Mouse (Mus musculus): ENCODE results near the gene Babam1. TPM values are rescaled to one million over a fixed set of nuclear protein-coding genes. Genes with fewer than 3 reads are reported as not detected.
"Not testable (repeated sequence)": the region's sequence is repeated elsewhere in the genome, so short reads cannot be mapped to it uniquely, and the experiment has no call there.

The Babam1 gene
- polyA plus RNA-seq, 1 experiment from 2014 or later: 56.0 TPM

DNA sequence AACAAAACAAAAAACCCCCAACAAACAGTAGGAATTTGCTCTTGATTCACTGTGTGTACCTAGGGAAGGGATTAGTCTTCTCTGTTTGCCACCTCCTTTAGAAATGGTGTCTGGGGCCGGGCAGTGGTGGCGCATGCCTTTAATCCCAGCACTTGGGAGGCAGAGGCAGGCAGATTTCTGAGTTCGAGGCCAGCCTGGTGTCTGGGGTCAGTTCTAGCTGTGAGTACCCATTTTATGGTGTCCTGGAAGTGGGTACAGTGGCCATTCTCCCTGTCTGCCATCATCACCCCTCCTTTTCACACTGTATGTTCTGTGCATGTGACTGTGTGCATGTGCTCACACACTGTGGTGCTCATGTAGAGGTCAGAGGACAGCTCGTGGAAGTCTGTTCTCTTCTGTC, 11.6 kb downstream of the Babam1 start:
- ATAC-seq (ENCODE audit: insufficient read depth): no peak
- Histone ChIP-seq H3K4me2 (no peak overlapping the region), H3K27ac (replicated peaks) (no peak overlapping the region), H3K9me3 (replicated peaks) (no peaks in the 10 kb centered on the region), H3K9ac (no peak overlapping the region), H3K4me1 (replicated peaks) (peaks cover 52% of the 10 kb centered on the region), H3K27me3 (no peaks in the 10 kb centered on the region), H3K4me3 (replicated peaks) (no peak overlapping the region), H3K36me3 (replicated peaks) (peaks cover 37% of the 10 kb centered on the region)
- WGBS (ENCODE audit: insufficient replicate concordance): 91% methylated on average over 4 of the region's 4 CpGs

DNA sequence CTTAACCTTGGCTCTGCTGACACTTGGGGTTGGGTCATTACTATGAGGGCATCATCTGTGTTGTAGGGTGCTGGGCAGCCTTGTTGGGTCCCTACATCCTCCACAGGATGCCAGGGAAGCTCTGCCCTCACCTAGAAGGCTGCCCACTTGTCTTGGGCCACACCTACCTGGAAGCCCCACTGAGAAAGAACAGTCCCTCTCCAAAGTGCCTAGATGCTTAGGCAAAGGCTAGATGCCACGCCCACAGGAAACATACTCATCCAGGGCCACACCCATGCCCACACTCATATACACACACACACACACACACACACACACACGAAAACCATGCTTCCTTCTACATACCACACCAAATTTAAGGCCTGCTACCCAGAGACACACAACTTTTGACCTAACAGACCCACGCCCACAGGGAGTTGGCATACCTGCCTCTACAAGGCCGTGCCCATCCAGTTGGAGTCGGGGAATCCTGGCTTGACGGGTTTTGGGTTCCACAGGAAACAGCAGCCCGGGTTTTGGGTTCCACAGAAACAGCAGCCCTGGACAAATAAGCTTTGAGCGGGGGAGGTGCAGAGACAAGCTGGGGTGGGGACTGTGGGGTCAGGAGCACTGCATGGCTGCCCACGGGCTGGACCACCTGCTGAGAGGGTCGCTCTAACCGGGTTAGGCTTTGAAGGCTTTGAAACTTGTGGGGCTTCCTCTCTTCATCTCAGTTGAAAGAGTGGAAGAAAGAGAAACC, 15.0 kb downstream of the Babam1 start:
- Histone ChIP-seq H3K4me2 (no peak overlapping the region), H3K27me3 (no peaks in the 10 kb centered on the region), H3K9me3 (replicated peaks) (no peaks in the 10 kb centered on the region), H3K9ac (no peak overlapping the region), H3K27ac (replicated peaks) (no peak overlapping the region), H3K4me3 (replicated peaks) (no peak overlapping the region), H3K4me1 (replicated peaks) (peaks cover 23% of the 10 kb centered on the region), H3K36me3 (replicated peaks) (peaks cover 36% of the 10 kb centered on the region)
- 38% methylated on average over 11 of the region's 11 CpGs for WGBS (ENCODE audit: insufficient replicate concordance)
- ATAC-seq (ENCODE audit: insufficient read depth): no peak

DNA sequence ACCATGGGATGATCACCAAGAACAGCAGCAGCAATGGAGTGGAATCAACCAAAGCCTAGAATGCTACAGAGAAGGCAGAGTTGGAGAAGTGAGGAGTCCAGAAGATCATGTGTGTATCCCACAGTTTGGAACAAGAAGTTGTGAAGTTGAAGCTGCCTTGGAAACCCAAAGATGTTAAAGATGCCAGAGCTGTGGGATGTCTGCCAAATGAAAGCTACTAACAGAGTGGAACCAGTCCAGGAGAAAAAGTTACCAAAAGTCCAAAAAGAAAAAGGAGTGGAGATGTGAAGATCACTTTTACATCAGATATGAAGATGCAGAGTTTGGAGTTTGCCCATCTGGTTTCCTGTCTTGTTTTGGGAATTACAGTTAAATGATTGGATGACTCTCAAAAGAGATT, 25.5 kb downstream of the Babam1 start:
- Histone ChIP-seq H3K27ac (replicated peaks) (no peak overlapping the region), H3K9ac (no peak overlapping the region), H3K9me3 (replicated peaks) (no peaks in the 10 kb centered on the region), H3K36me3 (replicated peaks) (no peaks in the 10 kb centered on the region), H3K27me3 (no peaks in the 10 kb centered on the region), H3K4me2 (no peak overlapping the region), H3K4me3 (replicated peaks) (no peak overlapping the region), H3K4me1 (replicated peaks) (no peaks in the 10 kb centered on the region)
- no peak for ATAC-seq (ENCODE audit: insufficient read depth)

DNA sequence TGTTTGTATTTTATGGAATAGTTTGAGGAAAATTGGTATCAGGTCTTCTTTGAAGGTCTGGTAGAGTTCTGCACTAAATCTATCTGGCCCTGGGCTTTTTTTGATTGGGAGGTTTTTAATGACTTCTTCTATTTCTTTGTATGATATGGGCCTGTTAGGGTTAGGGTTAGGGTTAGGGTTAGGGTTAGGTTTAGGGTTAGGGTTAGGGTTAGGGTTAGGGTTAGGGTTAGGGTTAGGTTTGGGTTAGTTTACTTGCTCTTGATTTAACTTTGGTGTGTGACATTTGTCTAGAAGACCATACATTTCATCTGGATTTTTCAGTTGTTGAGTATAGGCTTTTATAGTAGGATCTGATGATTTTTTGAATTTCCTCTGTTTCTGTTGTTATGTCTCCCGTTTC, 36.3 kb downstream of the Babam1 start:
- H3K4me1 ChIP-seq (replicated peaks); H3K4me3 ChIP-seq (replicated peaks); H3K9ac ChIP-seq; H3K9me3 ChIP-seq (replicated peaks); H3K27ac ChIP-seq (replicated peaks); H3K4me2 ChIP-seq; ATAC-seq (ENCODE audit: insufficient read depth); H3K36me3 ChIP-seq (replicated peaks); H3K27me3 ChIP-seq: not testable (repeated sequence)
- 63% methylated on average over 1 of the region's 1 CpGs for WGBS (ENCODE audit: insufficient replicate concordance)

DNA sequence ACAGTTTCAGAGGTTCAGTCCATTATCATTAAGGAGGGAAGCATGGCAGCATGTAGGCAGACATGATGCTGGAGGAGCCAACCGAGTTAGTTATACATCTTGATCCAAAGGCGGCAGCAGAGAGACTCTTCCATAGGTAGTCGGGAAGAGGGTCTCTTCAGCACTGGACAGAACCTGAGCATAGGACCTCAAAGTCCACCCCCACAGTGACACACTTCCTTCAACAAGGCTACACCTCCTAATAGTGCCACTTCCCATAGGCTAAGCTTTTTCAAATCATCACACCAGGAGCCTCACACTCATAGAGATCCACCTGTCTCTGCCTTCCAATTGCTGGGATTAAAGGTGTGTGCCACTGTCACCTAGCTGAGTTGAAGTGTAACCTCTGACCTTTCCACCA, 40.4 kb downstream of the Babam1 start:
- Histone ChIP-seq H3K4me3 (replicated peaks) (no peak overlapping the region), H3K36me3 (replicated peaks) (no peaks in the 10 kb centered on the region), H3K27ac (replicated peaks) (no peak overlapping the region), H3K4me2 (no peak overlapping the region), H3K9me3 (replicated peaks) (no peaks in the 10 kb centered on the region), H3K9ac (no peak overlapping the region), H3K4me1 (replicated peaks) (no peaks in the 10 kb centered on the region), H3K27me3 (peaks cover 6% of the 10 kb centered on the region)
- WGBS (ENCODE audit: insufficient replicate concordance): 43% methylated on average over 3 of the region's 3 CpGs
- no peak for ATAC-seq (ENCODE audit: insufficient read depth)

DNA sequence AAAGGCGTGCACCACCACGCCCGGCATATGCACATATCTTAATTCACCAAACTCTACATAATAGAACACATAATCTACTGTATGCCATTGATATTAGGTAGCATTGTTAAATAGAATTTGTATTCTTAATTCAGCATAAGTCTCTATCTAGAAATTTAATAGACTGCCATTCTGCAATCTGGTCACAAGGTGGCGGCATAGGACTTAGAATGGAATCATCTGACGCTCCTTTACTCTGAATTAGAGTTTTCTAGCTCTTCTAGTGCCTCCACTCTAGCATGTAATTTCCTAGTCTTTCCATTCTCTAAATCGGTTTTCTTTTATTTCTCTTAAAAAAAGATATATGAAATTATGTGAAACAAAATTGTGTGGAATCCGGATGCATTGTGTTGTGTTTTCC, 44.7 kb downstream of the Babam1 start:
- Histone ChIP-seq H3K36me3 (replicated peaks) (no peaks in the 10 kb centered on the region), H3K4me1 (replicated peaks) (no peaks in the 10 kb centered on the region), H3K27me3 (peaks cover 12% of the 10 kb centered on the region), H3K4me3 (replicated peaks) (no peak overlapping the region), H3K9ac (no peak overlapping the region), H3K4me2 (no peak overlapping the region), H3K27ac (replicated peaks) (no peak overlapping the region), H3K9me3 (replicated peaks) (no peaks in the 10 kb centered on the region)
- WGBS (ENCODE audit: insufficient replicate concordance): 3% methylated on average over 7 of the region's 7 CpGs
- ATAC-seq (ENCODE audit: insufficient read depth): no peak

DNA sequence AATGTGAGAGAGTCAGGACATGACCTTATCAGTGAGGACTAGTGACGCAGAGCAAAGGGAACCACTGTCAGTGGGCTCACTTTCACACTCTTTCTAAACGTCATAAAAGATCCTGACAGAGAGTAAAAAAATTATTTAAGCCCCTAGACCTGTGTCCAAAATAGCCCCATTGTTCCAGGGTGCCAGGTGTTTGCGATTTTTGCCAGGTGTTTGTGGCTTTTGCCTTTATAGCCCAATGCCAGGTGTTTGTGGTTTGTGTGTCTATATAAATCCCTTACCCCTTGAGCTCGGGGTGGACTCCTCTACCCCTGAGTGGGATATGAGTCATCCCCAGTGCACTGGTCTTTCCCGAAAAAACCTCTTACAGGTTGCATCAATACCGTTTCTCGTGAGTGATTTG, 48.4 kb downstream of the Babam1 start:
- Histone ChIP-seq H3K9me3 (replicated peaks) (no peaks in the 10 kb centered on the region), H3K27ac (replicated peaks) (no peak overlapping the region), H3K27me3 (peaks cover 8% of the 10 kb centered on the region), H3K4me3 (replicated peaks) (no peak overlapping the region), H3K36me3 (replicated peaks) (no peaks in the 10 kb centered on the region), H3K4me1 (replicated peaks) (no peaks in the 10 kb centered on the region), H3K9ac (no peak overlapping the region), H3K4me2 (no peak overlapping the region)
- no peak for ATAC-seq (ENCODE audit: insufficient read depth)
- WGBS (ENCODE audit: insufficient replicate concordance): 60% methylated on average over 7 of the region's 7 CpGs

DNA sequence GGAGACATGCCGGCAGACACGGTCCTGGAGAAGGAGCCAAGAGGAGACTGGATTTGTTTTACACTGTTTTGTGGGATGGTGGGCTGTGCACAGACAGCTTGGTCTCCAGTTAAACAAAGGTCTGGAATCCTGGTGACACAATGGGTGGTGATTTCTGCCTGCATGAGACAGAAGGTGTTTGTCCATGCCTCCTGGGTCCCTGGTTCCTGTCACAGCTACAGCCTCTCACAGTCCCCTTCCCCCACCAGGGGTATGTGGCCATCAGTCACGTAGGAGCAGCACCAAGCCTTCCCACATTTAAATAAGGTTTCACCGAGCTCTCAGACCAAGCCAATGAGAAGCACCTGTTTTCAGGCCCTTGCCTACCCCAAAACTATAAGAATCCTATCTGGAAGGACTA, 54.7 kb downstream of the Babam1 start:
- Histone ChIP-seq H3K4me2 (no peak overlapping the region), H3K27me3 (peaks cover 11% of the 10 kb centered on the region; the same call in 1 of the 2 replicates), H3K9me3 (replicated peaks) (no peaks in the 10 kb centered on the region), H3K4me1 (replicated peaks) (no peaks in the 10 kb centered on the region), H3K36me3 (replicated peaks) (no peaks in the 10 kb centered on the region), H3K27ac (replicated peaks) (no peak overlapping the region), H3K9ac (no peak overlapping the region), H3K4me3 (replicated peaks) (no peak overlapping the region)
- WGBS (ENCODE audit: insufficient replicate concordance): 68% methylated on average over 4 of the region's 4 CpGs
- no peak for ATAC-seq (ENCODE audit: insufficient read depth)

DNA sequence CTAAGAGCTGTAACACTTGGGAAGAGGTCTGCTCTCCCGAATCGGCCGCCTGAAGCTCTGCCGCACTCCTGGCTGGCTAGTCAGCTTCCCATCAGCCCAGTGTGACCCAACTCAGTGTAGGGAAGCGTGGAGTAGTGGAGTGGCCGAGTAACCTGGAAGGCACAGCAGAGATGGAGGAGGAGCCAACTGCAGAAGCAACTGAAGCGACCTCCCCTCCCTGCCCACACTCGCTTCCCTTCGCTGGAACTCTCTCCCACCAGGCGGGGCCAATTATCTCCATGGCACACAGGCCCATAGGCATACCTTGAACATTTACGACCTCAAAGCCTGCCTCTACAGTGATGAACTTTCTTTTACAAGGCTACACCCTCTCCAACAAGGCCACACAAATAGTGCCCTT, 55.1 kb downstream of the Babam1 start:
- Histone ChIP-seq H3K27me3 (peaks cover 13% of the 10 kb centered on the region; the same call in 1 of the 2 replicates), H3K4me1 (replicated peaks) (peaks cover 2% of the 10 kb centered on the region), H3K4me2 (no peak overlapping the region), H3K9ac (no peak overlapping the region), H3K4me3 (replicated peaks) (no peak overlapping the region), H3K27ac (replicated peaks) (no peak overlapping the region), H3K36me3 (replicated peaks) (no peaks in the 10 kb centered on the region), H3K9me3 (replicated peaks) (no peaks in the 10 kb centered on the region)
- no peak for ATAC-seq (ENCODE audit: insufficient read depth)
- 47% methylated on average over 11 of the region's 11 CpGs for WGBS (ENCODE audit: insufficient replicate concordance)

DNA sequence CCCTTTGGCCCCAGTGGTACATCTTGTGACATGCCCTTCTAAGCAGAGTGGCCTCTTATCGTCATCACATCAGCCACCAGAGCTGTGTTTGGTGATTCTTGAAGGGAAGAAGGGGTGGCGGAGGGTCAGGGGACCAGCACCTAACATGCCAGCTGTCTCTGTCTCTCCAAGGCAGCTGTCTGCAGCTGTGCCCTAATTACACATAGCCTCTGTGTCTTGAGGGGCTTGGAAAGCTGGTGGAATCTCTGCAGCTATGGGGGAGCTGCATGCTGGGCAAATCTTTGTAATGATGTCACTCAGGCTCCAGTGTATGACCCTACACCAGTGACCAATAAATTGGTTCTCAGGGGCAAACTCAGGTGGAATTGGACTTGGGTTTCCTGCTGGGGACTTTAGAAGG, 56.0 kb downstream of the Babam1 start:
- no peak overlapping the region for H3K9ac ChIP-seq
- peaks cover 6% of the 10 kb centered on the region for H3K4me1 ChIP-seq (replicated peaks)
- H3K27me3 ChIP-seq: peaks cover 14% of the 10 kb centered on the region; the same call in 1 of the 2 replicates
- no peaks in the 10 kb centered on the region for H3K36me3 ChIP-seq (replicated peaks)
- H3K9me3 ChIP-seq (replicated peaks): no peaks in the 10 kb centered on the region
- H3K4me3 ChIP-seq (replicated peaks): no peak overlapping the region
- no peak overlapping the region for H3K4me2 ChIP-seq
- H3K27ac ChIP-seq (replicated peaks): no peak overlapping the region
- ATAC-seq (ENCODE audit: insufficient read depth): no peak
- 56% methylated on average over 2 of the region's 2 CpGs for WGBS (ENCODE audit: insufficient replicate concordance)
